Mouse (Mus musculus) intestine, postnatal 0 days (tissue): Measurements from ENCODE around the gene Oxct2b. TPM values are rescaled to one million over a fixed set of nuclear protein-coding genes. Genes with fewer than 3 reads are reported as not detected.
A peak's percentile ranks its signal among the peaks of the same experiment; 100 is the strongest.
"Not testable (repeated sequence)": the region's sequence is repeated elsewhere in the genome, so short reads cannot be mapped to it uniquely, and the experiment has no call there.

Experiments used
- ATAC-seq: fragments of 200-750 bp; cut with Nextera tagmentation; 2 replicates; pipeline ENCODE4 v1.8.0; 2017; ENCODE audit warnings: mild to moderate bottlenecking, moderate TSS enrichment, moderate library complexity
- H3K27ac ChIP-seq: fragments of 300-500 bp; sonication (generic); 2 replicates; pipeline ENCODE4 v1.5.1; 2014; ENCODE audit warnings: mild to moderate bottlenecking, low read depth, low read length, moderate library complexity
- H3K27me3 ChIP-seq: fragments of 300-500 bp; sonication (generic); replicated peaks from 2 replicates; pipeline ENCODE4 v1.6.1; 2014; ENCODE audit warnings: low read length, mixed read lengths; ENCODE audit not compliant: control insufficient read depth, insufficient read depth
- H3K36me3 ChIP-seq: fragments of 300-500 bp; sonication (generic); 2 replicates; pipeline ENCODE4 v1.6.1; 2014; ENCODE audit warnings: mild to moderate bottlenecking, moderate library complexity; ENCODE audit not compliant: control insufficient read depth, insufficient read depth
- H3K4me1 ChIP-seq: fragments of 300-500 bp; sonication (generic); replicated peaks from 2 replicates; pipeline ENCODE4 v1.6.1; 2014; ENCODE audit warnings: antibody characterized with exemption, low read length, mixed read lengths; ENCODE audit not compliant: control insufficient read depth, insufficient read depth
- H3K4me2 ChIP-seq: fragments of 300-500 bp; sonication (generic); replicated peaks from 2 replicates; pipeline ENCODE4 v1.6.1; 2014; ENCODE audit warnings: low read depth, mild to moderate bottlenecking, moderate library complexity
- H3K4me3 ChIP-seq: fragments of 300-500 bp; sonication (generic); 2 replicates; pipeline ENCODE4 v1.5.1; 2014; ENCODE audit warnings: low read depth, low read length
- H3K9ac ChIP-seq: fragments of 300-500 bp; sonication (generic); 2 replicates; pipeline ENCODE4 v1.6.1; 2014; ENCODE audit warnings: mild to moderate bottlenecking, low read depth, low read length
- H3K9me3 ChIP-seq: fragments of 300-500 bp; sonication (generic); 2 replicates; pipeline ENCODE4 v1.6.1; 2016; ENCODE audit warnings: mixed run types; ENCODE audit not compliant: control insufficient read depth
- CTCF ChIP-seq: sonication (generic); IDR thresholded peaks from 2 replicates; pipeline ENCODE4 v1.5.1; 2016; ENCODE audit warnings: low read depth, mild to moderate bottlenecking, control low read depth, antibody characterized with exemption, moderate library complexity
- WGBS: fragments of 180-500 bp; shearing (Covaris S2); extraction: QIAGEN DNeasy Blood & Tissue Kit; methylation state at CpG from one replicate; pipeline ENCODE4 v1.1.7; 2014; 5-methylcytosine and 5-hydroxymethylcytosine counted together
- polyA plus RNA-seq: library from polyadenylated mRNA; unstranded; fragments of >200 nt; fragmentation: Nextera tagmentation; extraction: Ambion mirVana; gene quantifications from 2 replicates; pipeline ENCODE4 v1.2.1, GENCODE M21; 2015

Gene Oxct2b
- polyA plus RNA-seq, 1 experiment from 2014 or later: 0.52 TPM

DNA sequence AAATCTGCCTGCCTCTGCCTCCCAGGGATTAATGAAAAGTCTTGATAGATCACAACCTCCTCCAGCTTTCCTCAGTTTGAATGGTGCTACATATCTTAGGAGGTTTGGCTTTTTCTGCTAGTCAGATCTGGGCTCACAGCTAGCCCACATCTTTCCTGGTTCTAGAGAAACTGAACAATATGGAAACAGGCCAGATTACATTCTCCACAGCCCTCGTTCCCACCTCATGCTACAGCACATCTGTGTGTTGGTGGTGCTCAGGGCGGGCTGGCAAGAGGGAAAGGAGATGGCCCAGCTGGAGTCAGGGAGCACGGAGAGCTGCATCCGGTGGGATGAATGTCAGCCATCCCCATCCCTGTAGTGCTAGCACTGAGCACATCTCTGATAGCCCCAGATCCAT, 5.3 kb upstream of the Oxct2b start:
- Histone ChIP-seq H3K36me3 (no peaks in the 10 kb centered on the region), H3K4me3 (no peak overlapping the region), H3K9me3 (no peaks in the 10 kb centered on the region), H3K4me2 (no peak overlapping the region), H3K4me1 (no peaks in the 10 kb centered on the region), H3K27me3 (peaks cover 4% of the 10 kb centered on the region), H3K9ac (no peak overlapping the region), H3K27ac (no peak overlapping the region)
- WGBS: 85% methylated on average over 4 of the region's 4 CpGs
- no peak for ATAC-seq
- TF ChIP-seq CTCF: no peak

GRCm38 (mm10) chr4:123111275-123111983, 4.6 kb upstream of the Oxct2b start:
- H3K4me1 ChIP-seq, H3K27ac ChIP-seq, H3K36me3 ChIP-seq, H3K9ac ChIP-seq, H3K4me3 ChIP-seq, H3K27me3 ChIP-seq, ATAC-seq, H3K4me2 ChIP-seq, H3K9me3 ChIP-seq: not testable (repeated sequence)
- WGBS: 61% methylated on average over 10 of the region's 10 CpGs

DNA sequence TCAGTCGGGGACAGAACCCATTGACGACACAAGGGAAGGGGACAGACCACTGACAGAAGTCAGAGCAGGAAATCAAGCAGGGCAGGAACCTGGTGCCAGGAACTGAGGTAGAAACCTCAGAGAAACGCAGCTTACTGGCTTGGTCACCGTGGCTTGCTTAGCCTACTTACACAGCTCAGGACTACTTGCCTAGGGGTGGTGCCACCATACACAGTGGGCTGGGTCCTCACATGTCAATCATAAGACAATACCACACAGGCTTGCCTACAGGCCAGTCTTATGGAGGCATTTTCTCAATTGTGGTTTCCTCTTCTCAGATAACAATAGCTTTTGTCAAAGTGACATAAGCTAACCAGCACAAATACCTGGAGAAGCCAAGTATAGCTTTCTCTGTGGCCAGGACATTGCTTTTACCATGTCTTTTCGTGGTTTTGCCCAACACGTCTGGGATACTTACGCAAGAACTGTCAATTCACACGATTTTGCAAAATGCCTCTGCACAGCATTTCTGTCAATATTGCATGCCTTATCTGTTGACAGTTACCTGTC, 3.8 kb upstream of the Oxct2b start:
- no peak for ATAC-seq
- H3K27me3 ChIP-seq: peaks cover 6% of the 10 kb centered on the region
- H3K4me1 ChIP-seq: no peaks in the 10 kb centered on the region
- 71% methylated on average over 8 of the region's 8 CpGs for WGBS
- no peaks in the 10 kb centered on the region for H3K9me3 ChIP-seq
- no peak overlapping the region for H3K4me2 ChIP-seq
- no peak for TF ChIP-seq CTCF
- no peaks in the 10 kb centered on the region for H3K36me3 ChIP-seq
- no peak overlapping the region for H3K9ac ChIP-seq
- H3K4me3 ChIP-seq: no peak overlapping the region
- H3K27ac ChIP-seq: no peak overlapping the region

DNA sequence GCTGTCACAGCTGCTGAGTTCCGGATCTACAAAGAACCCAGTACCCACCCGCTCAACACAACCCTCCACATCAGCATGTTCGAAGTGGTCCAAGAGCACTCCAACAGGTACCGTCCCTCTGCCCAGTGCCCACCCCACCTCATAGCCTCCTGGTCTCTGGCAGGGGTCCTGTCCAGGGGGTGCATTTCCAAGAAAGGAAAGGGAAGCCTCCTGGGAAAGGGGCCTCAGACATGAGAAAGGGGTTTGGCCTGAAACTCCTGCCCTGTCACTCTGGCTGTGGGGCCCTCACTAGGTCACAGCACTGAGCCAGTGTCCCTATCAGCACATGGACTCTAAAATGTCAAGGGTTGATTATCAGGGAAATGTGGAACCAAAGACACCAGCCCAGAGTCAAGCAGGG, 1.4 kb upstream of the Oxct2b start:
- not testable (repeated sequence) for H3K4me1 ChIP-seq, H3K9me3 ChIP-seq, H3K4me2 ChIP-seq, H3K36me3 ChIP-seq, H3K9ac ChIP-seq, H3K27me3 ChIP-seq, H3K27ac ChIP-seq, ATAC-seq, H3K4me3 ChIP-seq
- 91% methylated on average over 4 of the region's 4 CpGs for WGBS

- WGBS: 20% methylated on average over 26 of the region's 42 CpGs
- H3K9me3 ChIP-seq, H3K9ac ChIP-seq, H3K4me3 ChIP-seq, H3K4me1 ChIP-seq, H3K36me3 ChIP-seq, H3K27ac ChIP-seq, H3K27me3 ChIP-seq: not testable (repeated sequence)
- peak; percentile 41 for ATAC-seq
- H3K4me2 ChIP-seq: peak overlapping the region; percentile 51
Observed at GRCm38 (mm10) chr4:123116640-123117039, 574 bp downstream of the Oxct2b start.

DNA sequence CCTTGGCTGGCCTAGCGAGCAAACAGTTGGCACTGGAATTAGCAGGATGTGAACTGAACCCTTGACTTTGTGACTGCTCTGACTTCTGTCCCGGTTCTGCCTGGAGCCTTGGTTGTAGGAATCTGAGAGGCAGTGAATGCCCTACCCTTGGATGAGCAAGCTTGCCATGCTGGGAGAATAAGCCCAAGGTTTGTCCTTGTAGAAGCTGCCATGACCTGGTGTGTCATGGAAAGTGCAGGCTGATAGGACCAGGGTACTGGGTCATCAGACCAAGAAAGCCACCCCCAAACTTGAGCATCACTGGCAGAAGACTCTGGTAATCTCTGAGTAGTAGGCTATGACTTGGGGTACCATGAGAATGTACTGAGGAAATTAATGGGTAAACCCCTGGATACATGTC, 5.2 kb downstream of the Oxct2b start:
- H3K9ac ChIP-seq: no peak overlapping the region
- H3K4me2 ChIP-seq: no peak overlapping the region
- TF ChIP-seq CTCF: no peak
- peaks cover 11% of the 10 kb centered on the region; the same call in 1 of the 2 replicates for H3K36me3 ChIP-seq
- H3K27ac ChIP-seq: no peak overlapping the region
- WGBS: 79% methylated on average over 2 of the region's 2 CpGs
- H3K4me3 ChIP-seq: no peak overlapping the region
- no peak for ATAC-seq
- H3K27me3 ChIP-seq: no peaks in the 10 kb centered on the region
- no peaks in the 10 kb centered on the region for H3K4me1 ChIP-seq
- H3K9me3 ChIP-seq: no peaks in the 10 kb centered on the region

DNA sequence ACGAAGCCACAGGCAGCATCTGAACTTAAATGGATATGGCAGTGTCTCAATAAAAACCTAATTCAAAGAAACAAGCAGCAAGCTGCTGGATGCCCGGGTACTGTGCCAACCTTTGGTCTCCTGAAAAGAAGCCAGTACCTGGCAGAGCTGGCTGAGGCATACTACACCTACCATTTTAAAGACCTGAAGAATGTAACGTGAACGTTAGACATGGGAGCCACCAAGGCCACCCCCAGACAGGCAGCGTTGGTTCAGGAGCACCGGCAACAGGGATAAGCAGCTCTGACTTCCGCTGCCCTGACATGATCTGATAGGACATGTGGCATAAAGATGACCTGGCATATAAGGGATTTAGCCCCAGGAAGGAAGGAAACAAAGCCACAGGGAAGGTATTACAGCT, 10.6 kb downstream of the Oxct2b start:
- H3K9me3 ChIP-seq: no peaks in the 10 kb centered on the region
- H3K27ac ChIP-seq: no peak overlapping the region
- 93% methylated on average over 7 of the region's 7 CpGs for WGBS
- no peaks in the 10 kb centered on the region for H3K27me3 ChIP-seq
- H3K9ac ChIP-seq: no peak overlapping the region
- no peak overlapping the region for H3K4me3 ChIP-seq
- peaks cover 60% of the 10 kb centered on the region for H3K36me3 ChIP-seq
- no peaks in the 10 kb centered on the region for H3K4me1 ChIP-seq
- no peak overlapping the region for H3K4me2 ChIP-seq
- ATAC-seq: no peak
- no peak for TF ChIP-seq CTCF
